Mouse (Mus musculus): ENCODE data around the gene Mt4. TPM values are rescaled to one million over a fixed set of nuclear protein-coding genes. Genes with fewer than 3 reads are reported as not detected.

The Mt4 gene
- not detected in 2 replicates for polyA plus RNA-seq (2012; rRNA removed)

GRCm38 (mm10) chr8:94136933-94137332, at the start of gene Mt4:
TSS of gene Mt4 (plus strand) at chr8:94137197.

GRCm38 (mm10) chr8:94098081-94098974, 38.7 kb upstream of the Mt4 start, which contains the start of gene Bbs2:
TSS of gene Bbs2 (minus strand) at chr8:94098928.

GRCm38 (mm10) chr8:94152513-94153300, 15.7 kb downstream of the Mt4 start, which contains the start of gene Mt3:
TSS of gene Mt3 (plus strand) at chr8:94152607.

GRCm38 (mm10) chr8:94172075-94172808, 35.2 kb downstream of the Mt4 start, which contains the start of gene Mt2:
TSS of gene Mt2 (plus strand) at chr8:94172664.

GRCm38 (mm10) chr8:94178857-94179712, 42.1 kb downstream of the Mt4 start, which contains the start of gene Mt1:
TSS of gene Mt1 (plus strand) at chr8:94179082.

Other genes with a start within 250 kb of the Mt4 start
- gene Amfr, start 124.4 kb upstream of the Mt4 start, polyA plus RNA-seq (2012; rRNA removed) = 74.8 and 78.1 TPM in 2 replicates
- gene Nudt21, start 100.2 kb upstream of the Mt4 start, polyA plus RNA-seq (2012; rRNA removed) = 81.2 and 110 TPM in 2 replicates
- gene Ogfod1, start 100.0 kb upstream of the Mt4 start, polyA plus RNA-seq (2012; rRNA removed) = 12.4 and 14.3 TPM in 2 replicates
- gene Bbs2, start 38.3 kb upstream of the Mt4 start, polyA plus RNA-seq (2012; rRNA removed) = 55.0 and 62.2 TPM in 2 replicates
- 148 and 175 TPM in 2 replicates for gene Mt3, start 15.4 kb downstream of the Mt4 start, polyA plus RNA-seq (2012; rRNA removed)
- 25.5 and 30.4 TPM in 2 replicates for gene Mt2, start 35.5 kb downstream of the Mt4 start, polyA plus RNA-seq (2012; rRNA removed)
- 56.7 and 61.3 TPM in 2 replicates for gene Mt1, start 41.9 kb downstream of the Mt4 start, polyA plus RNA-seq (2012; rRNA removed)
- gene Nup93, start 77.4 kb downstream of the Mt4 start, polyA plus RNA-seq (2012; rRNA removed) = 66.0 and 67.6 TPM in 2 replicates
- gene Slc12a3, start 192.0 kb downstream of the Mt4 start, polyA plus RNA-seq (2012; rRNA removed) = 0.34 and 0.38 TPM in 2 replicates
- gene Herpud1, start 249.2 kb downstream of the Mt4 start, polyA plus RNA-seq (2012; rRNA removed) = 52.8 and 60.3 TPM in 2 replicates